Mouse (Mus musculus) lung, embryonic 14.5 days (tissue): ENCODE measurements around the gene Zmiz1. TPM values are rescaled to one million over a fixed set of nuclear protein-coding genes. Genes with fewer than 3 reads are reported as not detected.

Experiments used
- ATAC-seq: fragments of 200-750 bp; cut with Nextera tagmentation; 2 replicates; pipeline ENCODE4 v1.8.0; 2017; ENCODE audit warnings: mild to moderate bottlenecking, moderate TSS enrichment, moderate library complexity; ENCODE audit not compliant: insufficient read depth
- DNase-seq: peaks from one replicate; pipeline ENCODE4 v3.0.0-alpha.2; 2015
- H3K27ac ChIP-seq: fragments of 300-500 bp; sonication (generic); 2 replicates; pipeline ENCODE4 v1.5.1; 2014; ENCODE audit warnings: low read depth, mild to moderate bottlenecking, moderate library complexity
- H3K27me3 ChIP-seq: fragments of 300-500 bp; sonication (generic); 2 replicates; pipeline ENCODE4 v1.6.1; 2014; ENCODE audit warnings: low read length, control low read depth; ENCODE audit not compliant: insufficient read depth
- H3K36me3 ChIP-seq: fragments of 300-500 bp; sonication (generic); 2 replicates; pipeline ENCODE4 v1.6.1; 2014; ENCODE audit warnings: control low read depth; ENCODE audit not compliant: insufficient read depth
- H3K4me1 ChIP-seq: fragments of 300-500 bp; sonication (generic); 2 replicates; pipeline ENCODE4 v1.6.1; 2014; ENCODE audit warnings: antibody characterized with exemption, control low read depth; ENCODE audit not compliant: insufficient read depth
- H3K4me2 ChIP-seq: fragments of 300-500 bp; sonication (generic); 2 replicates; pipeline ENCODE4 v1.6.1; 2014; ENCODE audit warnings: mild to moderate bottlenecking
- H3K4me3 ChIP-seq: fragments of 300-500 bp; sonication (generic); 2 replicates; pipeline ENCODE4 v1.5.1; 2014; ENCODE audit warnings: low read depth, low read length
- H3K9ac ChIP-seq: fragments of 300-500 bp; sonication (generic); 2 replicates; pipeline ENCODE4 v1.6.1; 2014
- H3K9me3 ChIP-seq: fragments of 300-500 bp; sonication (generic); 2 replicates; pipeline ENCODE4 v1.6.1; 2016; ENCODE audit warnings: low read depth, low read length, control low read depth
- CTCF ChIP-seq: IDR thresholded peaks from 2 replicates; pipeline ENCODE4 v1.5.1; 2016; ENCODE audit warnings: antibody characterized with exemption, low read depth
- WGBS: fragments of 180-500 bp; shearing (Covaris S2); extraction: QIAGEN DNeasy Blood & Tissue Kit; methylation state at CpG from one replicate; pipeline ENCODE4 v1.1.7; 2014; 5-methylcytosine and 5-hydroxymethylcytosine counted together
- polyA plus RNA-seq: library from polyadenylated mRNA; unstranded; fragments of >200 nt; fragmentation: Nextera tagmentation; extraction: Ambion mirVana; gene quantifications from 2 replicates; pipeline ENCODE4 v1.2.1, GENCODE M21; 2014

The Zmiz1 gene
- polyA plus RNA-seq, 1 experiment from 2014 or later, result 33.5 TPM

DNA sequence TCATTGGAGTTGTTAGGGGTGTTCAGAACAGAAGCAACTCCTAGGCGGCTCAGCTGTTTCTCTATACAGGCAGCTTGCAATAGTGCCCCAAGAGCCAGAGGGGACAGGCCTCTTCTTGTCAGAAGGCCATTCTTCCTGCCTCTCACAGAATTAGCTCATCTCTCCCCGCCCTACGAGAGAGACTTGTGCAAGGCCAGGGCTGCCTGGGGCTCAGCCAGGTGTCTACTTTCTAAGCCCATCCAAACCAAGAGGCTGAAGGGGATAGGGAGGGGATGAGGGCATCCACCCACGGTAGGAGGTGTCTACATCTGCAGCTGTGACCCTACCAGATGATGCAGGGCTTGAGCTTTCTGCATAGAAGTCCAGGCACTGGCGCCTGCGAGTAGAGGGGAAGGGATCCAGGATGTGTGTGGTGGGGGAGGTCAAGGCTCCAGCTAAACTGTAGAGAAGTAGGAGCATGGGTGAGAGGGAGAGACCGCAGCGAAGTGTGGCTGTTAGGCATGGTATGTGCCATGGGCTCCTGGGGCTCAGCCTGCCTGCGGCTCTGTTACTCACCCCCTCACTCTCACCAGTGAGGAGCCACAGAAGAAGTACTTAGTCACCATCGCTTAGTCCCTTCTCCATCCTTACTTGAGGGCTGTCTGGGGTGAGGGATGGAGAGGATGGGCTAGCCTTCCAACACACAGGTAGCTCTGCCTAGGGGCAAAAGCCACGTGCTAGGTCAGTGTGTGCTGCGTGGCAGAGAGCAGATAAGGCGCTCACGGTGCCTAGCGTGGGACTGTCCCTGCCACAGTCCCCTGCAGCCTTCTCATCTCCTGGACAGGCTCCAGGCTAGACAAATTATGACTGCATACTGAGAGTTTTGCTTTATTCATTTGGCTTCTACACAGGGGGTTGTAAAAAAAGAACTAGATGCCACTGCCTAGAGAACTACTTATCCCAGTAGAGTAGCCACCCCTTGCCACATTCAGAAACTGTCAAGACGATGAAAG lies 130.3 kb downstream of the Zmiz1 start:
- WGBS, result 57% methylated on average over 16 of the region's 16 CpGs
- no peak for TF ChIP-seq CTCF
- ATAC-seq (no peak), DNase-seq (no peak)
- Histone ChIP-seq H3K27ac (peak overlapping the region; percentile 91; the same call in 1 of the 2 replicates), H3K9me3 (no peaks in the 10 kb centered on the region), H3K27me3 (no peaks in the 10 kb centered on the region), H3K4me3 (no peak overlapping the region), H3K9ac (no peak overlapping the region), H3K36me3 (peaks cover 15% of the 10 kb centered on the region; the same call in 1 of the 2 replicates), H3K4me2 (no peak overlapping the region), H3K4me1 (peaks cover 26% of the 10 kb centered on the region)

DNA sequence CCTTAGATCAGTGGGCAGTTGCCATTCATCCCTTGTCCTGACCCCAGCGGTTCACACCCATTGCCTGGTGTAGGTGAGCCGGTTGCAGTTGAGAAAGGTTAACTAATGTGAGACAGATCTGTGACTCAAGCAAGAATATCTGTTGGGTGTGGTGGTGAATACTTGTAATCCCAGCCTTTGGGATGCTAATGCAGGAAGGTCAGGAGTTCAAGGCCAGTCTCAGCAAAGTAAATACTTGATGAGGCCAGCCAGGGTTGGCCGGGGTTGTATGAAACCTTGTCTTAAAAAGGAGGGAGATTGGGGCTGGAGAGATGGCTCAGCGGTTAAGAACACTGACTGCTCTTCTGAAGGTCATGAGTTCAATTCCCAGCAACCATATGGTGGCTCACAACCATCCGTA lies 132.0 kb downstream of the Zmiz1 start:
- no peak for TF ChIP-seq CTCF
- DNase-seq, result no peak
- Histone ChIP-seq H3K27me3 (no peaks in the 10 kb centered on the region), H3K9me3 (no peaks in the 10 kb centered on the region), H3K9ac (no peak overlapping the region), H3K4me1 (peaks cover 23% of the 10 kb centered on the region), H3K27ac (no peak overlapping the region), H3K4me3 (no peak overlapping the region), H3K36me3 (peaks cover 10% of the 10 kb centered on the region; the same call in 1 of the 2 replicates), H3K4me2 (no peak overlapping the region)
- 58% methylated on average over 4 of the region's 5 CpGs for WGBS
- no peak for ATAC-seq

DNA sequence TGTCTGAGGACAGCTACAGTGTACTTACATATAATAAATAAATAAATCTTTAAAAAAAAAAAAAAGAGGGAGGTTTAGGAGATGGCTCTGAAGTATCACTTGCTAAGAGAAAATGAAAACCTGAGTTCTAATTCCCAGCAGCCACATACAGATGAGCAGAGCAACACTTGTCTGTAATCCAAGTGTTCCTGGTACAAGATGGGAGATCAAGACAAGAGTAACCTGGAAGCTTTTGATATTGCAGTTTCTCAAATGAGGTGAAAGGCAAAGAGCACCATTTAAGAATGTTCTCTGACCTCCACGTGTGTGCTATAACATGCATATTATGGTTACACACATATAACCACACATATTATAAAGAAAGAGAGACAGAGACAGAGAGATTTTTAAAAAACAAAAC lies 132.4 kb downstream of the Zmiz1 start:
- 92% methylated on average over 1 of the region's 1 CpGs for WGBS
- Histone ChIP-seq H3K4me1 (peaks cover 23% of the 10 kb centered on the region), H3K4me3 (no peak overlapping the region), H3K9ac (no peak overlapping the region), H3K27me3 (no peaks in the 10 kb centered on the region), H3K9me3 (no peaks in the 10 kb centered on the region), H3K27ac (no peak overlapping the region), H3K4me2 (no peak overlapping the region), H3K36me3 (peaks cover 10% of the 10 kb centered on the region; the same call in 1 of the 2 replicates)
- TF ChIP-seq CTCF, result no peak
- ATAC-seq (no peak), DNase-seq (no peak)

DNA sequence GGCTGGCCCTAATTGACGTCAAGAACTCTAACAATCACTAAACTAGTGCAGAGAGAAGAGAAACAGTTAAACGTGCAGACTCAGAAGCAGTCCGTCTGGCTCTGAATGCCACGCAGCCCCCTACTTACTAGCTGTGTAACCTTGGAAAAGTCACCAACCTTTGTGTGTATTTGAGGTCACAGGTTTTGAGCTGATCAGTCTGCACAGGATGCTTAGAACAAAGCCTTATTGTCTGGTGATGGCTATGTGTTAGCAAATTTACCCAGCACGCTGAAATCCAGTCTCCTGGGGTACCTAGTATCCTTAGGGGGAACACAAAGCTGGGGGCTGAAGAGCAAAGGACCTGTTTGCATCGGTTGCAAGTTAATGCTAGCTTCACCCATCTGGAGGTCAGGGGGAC lies 133.5 kb downstream of the Zmiz1 start:
- peaks cover 15% of the 10 kb centered on the region for H3K4me1 ChIP-seq
- no peak overlapping the region for H3K27ac ChIP-seq
- H3K27me3 ChIP-seq, result no peaks in the 10 kb centered on the region
- H3K36me3 ChIP-seq, result peaks cover 14% of the 10 kb centered on the region; the same call in 1 of the 2 replicates
- no peak overlapping the region for H3K4me2 ChIP-seq
- TF ChIP-seq CTCF, result no peak
- H3K9ac ChIP-seq, result no peak overlapping the region
- no peak overlapping the region for H3K4me3 ChIP-seq
- WGBS, result 49% methylated on average over 6 of the region's 6 CpGs
- ATAC-seq, result no peak
- H3K9me3 ChIP-seq, result no peaks in the 10 kb centered on the region
- no peak for DNase-seq

DNA sequence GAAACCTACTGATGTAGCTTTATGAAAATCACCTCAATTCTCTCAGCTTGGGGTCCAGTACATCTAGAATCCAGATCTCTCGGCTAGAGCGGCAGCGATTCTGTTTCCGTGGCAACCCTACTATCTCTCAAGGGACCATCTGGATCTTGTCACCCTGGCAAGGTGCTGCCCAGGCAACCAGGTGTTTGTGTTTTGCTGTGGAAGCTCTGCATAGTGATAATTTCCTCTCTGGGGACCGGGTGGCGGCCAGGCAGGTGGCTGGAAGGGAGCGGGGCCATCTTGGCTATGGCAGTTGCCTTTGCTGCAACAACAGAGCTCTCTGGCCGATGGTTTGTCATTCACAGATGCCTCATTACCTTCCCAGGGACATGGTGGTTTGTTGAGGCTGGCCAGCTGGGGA lies 134.9 kb downstream of the Zmiz1 start:
- ATAC-seq (no peak), DNase-seq (no peak)
- WGBS, result 68% methylated on average over 8 of the region's 8 CpGs
- Histone ChIP-seq H3K4me2 (no peak overlapping the region), H3K36me3 (peaks cover 19% of the 10 kb centered on the region; the same call in 1 of the 2 replicates), H3K9ac (no peak overlapping the region), H3K27me3 (no peaks in the 10 kb centered on the region), H3K27ac (no peak overlapping the region), H3K9me3 (no peaks in the 10 kb centered on the region), H3K4me1 (peaks cover 4% of the 10 kb centered on the region; the same call in 1 of the 2 replicates), H3K4me3 (no peak overlapping the region)
- TF ChIP-seq CTCF, result no peak

GRCm38 (mm10) chr14:25594611-25595010 lies 135.6 kb downstream of the Zmiz1 start:
- Histone ChIP-seq H3K27me3 (no peaks in the 10 kb centered on the region), H3K9ac (no peak overlapping the region; the same call in 1 of the 2 replicates), H3K9me3 (no peaks in the 10 kb centered on the region), H3K4me3 (no peak overlapping the region), H3K36me3 (peaks cover 19% of the 10 kb centered on the region; the same call in 1 of the 2 replicates), H3K4me2 (no peak overlapping the region), H3K27ac (0 out of 2 replicates have a peak overlapping the region, but pooled peaks have one; percentile 2), H3K4me1 (peaks cover 4% of the 10 kb centered on the region; the same call in 1 of the 2 replicates)
- TF ChIP-seq CTCF, result no peak
- DNase-seq (no peak), ATAC-seq (no peak)
- WGBS, result 54% methylated on average over 4 of the region's 4 CpGs

DNA sequence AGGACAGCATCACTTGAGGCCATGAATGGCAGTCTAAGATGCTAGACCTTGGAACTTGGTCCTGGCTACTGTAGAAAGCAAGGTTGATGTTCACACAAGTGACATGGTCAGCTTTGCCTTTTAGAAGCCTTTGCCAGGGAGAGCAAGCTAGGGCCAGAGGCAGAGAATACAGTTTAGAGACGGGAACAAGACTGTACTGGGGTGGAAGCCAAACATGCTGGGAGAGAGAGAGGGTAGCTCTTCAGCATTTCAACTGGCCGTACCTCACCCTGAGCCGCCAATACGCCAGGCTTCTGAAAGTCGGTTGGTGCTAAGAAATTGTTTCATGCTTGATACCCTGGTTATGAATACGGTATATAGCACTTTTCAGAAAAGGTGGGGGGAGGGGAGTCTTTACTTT lies 140.0 kb downstream of the Zmiz1 start:
- Histone ChIP-seq H3K36me3 (peaks cover 16% of the 10 kb centered on the region), H3K9me3 (no peaks in the 10 kb centered on the region), H3K4me3 (no peak overlapping the region), H3K27me3 (no peaks in the 10 kb centered on the region), H3K4me2 (no peak overlapping the region), H3K27ac (no peak overlapping the region), H3K9ac (no peak overlapping the region), H3K4me1 (peaks cover 11% of the 10 kb centered on the region)
- DNase-seq (no peak), ATAC-seq (no peak)
- 82% methylated on average over 6 of the region's 6 CpGs for WGBS
- TF ChIP-seq CTCF, result no peak
